Mouse (Mus musculus) intestine, embryonic 14.5 days (tissue): ENCODE measurements around the gene Akain1. TPM values are rescaled to one million over a fixed set of nuclear protein-coding genes. Genes with fewer than 3 reads are reported as not detected.

Source experiments
- ATAC-seq: fragments of 200-750 bp; cut with Nextera tagmentation; replicated peaks from 2 replicates; pipeline ENCODE4 v1.8.0; 2017; ENCODE audit warnings: low read depth, moderate number of reproducible peaks, moderate TSS enrichment, moderate library complexity; ENCODE audit not compliant: low FRiP score, low TSS enrichment
- DNase-seq: peaks from one replicate; pipeline ENCODE4 v3.0.0-alpha.2; 2018; ENCODE audit warnings: low spot score
- H3K27ac ChIP-seq: fragments of 300-500 bp; sonication (generic); 2 replicates; pipeline ENCODE4 v1.5.1; 2014; ENCODE audit warnings: low read depth, mild to moderate bottlenecking, control low read depth
- H3K27me3 ChIP-seq: fragments of 300-500 bp; sonication (generic); replicated peaks from 2 replicates; pipeline ENCODE4 v1.6.1; 2014; ENCODE audit warnings: low read length, control low read depth; ENCODE audit not compliant: control insufficient read depth, insufficient read depth
- H3K36me3 ChIP-seq: fragments of 300-500 bp; sonication (generic); 2 replicates; pipeline ENCODE4 v1.6.1; 2014; ENCODE audit warnings: low read length, control low read depth; ENCODE audit not compliant: control insufficient read depth, insufficient read depth
- H3K4me1 ChIP-seq: fragments of 300-500 bp; sonication (generic); replicated peaks from 2 replicates; pipeline ENCODE4 v1.6.1; 2014; ENCODE audit warnings: low read length, control low read depth, mixed read lengths; ENCODE audit not compliant: control insufficient read depth, insufficient read depth
- H3K4me2 ChIP-seq: fragments of 300-500 bp; sonication (generic); 2 replicates; pipeline ENCODE4 v1.6.1; 2014; ENCODE audit warnings: low read length
- H3K4me3 ChIP-seq: fragments of 300-500 bp; sonication (generic); 2 replicates; pipeline ENCODE4 v1.5.1; 2014; ENCODE audit warnings: low read depth, low read length, control low read depth, mixed read lengths
- H3K9ac ChIP-seq: fragments of 300-500 bp; sonication (generic); 2 replicates; pipeline ENCODE4 v1.6.1; 2014; ENCODE audit warnings: mild to moderate bottlenecking, low read length
- H3K9me3 ChIP-seq: fragments of 300-500 bp; sonication (generic); 2 replicates; pipeline ENCODE4 v1.6.1; 2016; ENCODE audit warnings: low read length, control low read depth; ENCODE audit not compliant: control insufficient read depth
- WGBS: fragments of 180-500 bp; shearing (Covaris S2); extraction: QIAGEN DNeasy Blood & Tissue Kit; methylation state at CpG from one replicate; pipeline ENCODE4 v1.1.7; 2014; 5-methylcytosine and 5-hydroxymethylcytosine counted together
- polyA plus RNA-seq: library from polyadenylated mRNA; unstranded; fragments of >200 nt; fragmentation: Nextera tagmentation; extraction: Ambion mirVana; gene quantifications from 2 replicates; pipeline ENCODE4 v1.2.1, GENCODE M21; 2014

The Akain1 gene
- polyA plus RNA-seq, 1 experiment from 2014 or later = not detected

DNA sequence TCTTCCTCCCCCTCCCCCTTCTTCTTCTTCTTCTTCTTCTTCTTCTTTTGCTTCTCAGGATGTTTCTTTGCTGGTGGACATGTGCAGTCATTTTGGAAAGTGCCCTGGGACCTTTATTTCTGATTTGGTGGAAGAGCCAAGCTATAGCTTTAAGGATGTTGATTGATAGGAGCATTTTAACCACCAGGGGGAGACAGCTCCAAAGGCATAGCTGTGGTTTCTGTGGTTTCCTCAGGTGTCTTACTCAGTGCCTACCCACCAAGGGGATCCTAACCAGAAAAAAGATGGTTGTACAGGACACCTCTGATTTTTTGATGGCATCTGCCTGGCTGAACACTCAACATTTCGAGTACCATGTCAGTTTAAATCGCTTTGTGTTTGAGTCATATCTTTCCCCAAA lies 56.4 kb downstream of the Akain1 start:
- Histone ChIP-seq H3K4me1 (no peaks in the 10 kb centered on the region), H3K4me3 (no peak overlapping the region), H3K27ac (no peak overlapping the region), H3K9me3 (no peaks in the 10 kb centered on the region), H3K36me3 (no peaks in the 10 kb centered on the region), H3K4me2 (no peak overlapping the region), H3K27me3 (no peaks in the 10 kb centered on the region), H3K9ac (no peak overlapping the region)
- no peak for DNase-seq
- ATAC-seq = no peak
- WGBS = 45% methylated on average over 2 of the region's 2 CpGs

DNA sequence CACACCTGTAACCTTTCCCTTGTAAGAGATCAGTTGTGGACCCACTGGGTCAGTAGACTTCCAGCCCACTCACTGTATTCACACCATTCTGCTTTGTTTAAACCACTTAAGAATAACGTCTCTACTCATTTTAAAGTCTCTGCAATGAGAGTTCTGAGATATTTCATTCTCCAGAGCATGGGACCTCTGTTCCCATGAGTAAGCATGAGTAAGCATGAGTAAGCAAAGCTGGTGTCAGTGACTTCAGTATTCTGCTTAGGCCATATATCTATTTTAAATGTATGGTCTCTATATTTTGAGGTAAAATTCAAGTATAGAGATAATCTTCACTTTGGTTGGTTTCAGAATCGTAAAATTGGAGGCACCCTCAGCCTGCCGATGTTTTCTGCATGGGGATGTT lies 57.0 kb downstream of the Akain1 start:
- no peaks in the 10 kb centered on the region for H3K36me3 ChIP-seq
- no peak for ATAC-seq
- 83% methylated on average over 3 of the region's 3 CpGs for WGBS
- H3K9me3 ChIP-seq = no peaks in the 10 kb centered on the region
- H3K4me1 ChIP-seq = no peaks in the 10 kb centered on the region
- DNase-seq = no peak
- no peak overlapping the region for H3K27ac ChIP-seq
- H3K27me3 ChIP-seq = no peaks in the 10 kb centered on the region
- H3K4me2 ChIP-seq = no peak overlapping the region
- H3K4me3 ChIP-seq = no peak overlapping the region
- no peak overlapping the region for H3K9ac ChIP-seq

DNA sequence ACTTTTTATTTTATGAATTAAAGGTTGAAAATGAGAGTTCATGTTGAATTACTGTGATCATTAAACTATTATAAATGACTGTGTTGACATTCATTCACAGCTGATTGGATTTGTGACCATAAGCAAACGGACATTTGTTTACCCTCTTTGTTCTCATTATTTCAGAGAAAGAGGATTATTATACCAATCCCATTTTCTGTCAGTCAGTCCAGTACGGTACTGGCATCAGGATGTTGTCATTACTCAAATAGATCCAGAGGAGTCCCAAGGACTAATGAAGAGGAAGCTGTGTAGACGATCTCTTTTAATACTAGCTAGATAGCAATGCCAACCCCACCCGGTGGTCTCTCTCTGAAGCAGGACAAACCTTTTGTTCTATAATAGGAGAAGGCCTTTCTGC lies 58.2 kb downstream of the Akain1 start:
- Histone ChIP-seq H3K27ac (no peak overlapping the region), H3K4me3 (no peak overlapping the region), H3K9me3 (no peaks in the 10 kb centered on the region), H3K9ac (no peak overlapping the region), H3K27me3 (no peaks in the 10 kb centered on the region), H3K4me1 (no peaks in the 10 kb centered on the region), H3K36me3 (no peaks in the 10 kb centered on the region), H3K4me2 (no peak overlapping the region)
- WGBS = 58% methylated on average over 4 of the region's 4 CpGs
- DNase-seq (no peak), ATAC-seq (no peak)

DNA sequence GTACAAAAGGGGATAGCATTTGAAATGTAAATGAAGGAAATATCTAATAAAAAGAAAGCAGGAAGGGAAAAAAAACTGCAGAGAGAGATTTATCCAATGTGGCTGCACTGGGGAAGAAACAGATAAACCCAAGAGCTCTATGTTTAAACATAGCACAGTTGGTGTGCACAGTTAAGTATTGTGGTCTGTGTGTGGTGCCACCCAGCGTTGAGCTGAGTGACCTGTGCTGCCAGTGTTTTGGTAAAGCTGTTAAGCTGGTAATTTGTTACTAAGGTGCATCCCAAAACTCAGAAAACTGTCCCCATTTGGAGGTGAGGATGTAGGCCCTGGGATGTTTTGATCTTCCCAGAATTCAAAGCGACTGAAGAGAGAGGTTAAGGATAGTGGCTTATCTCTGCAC lies 59.8 kb downstream of the Akain1 start:
- 44% methylated on average over 2 of the region's 2 CpGs for WGBS
- no peak for DNase-seq

DNA sequence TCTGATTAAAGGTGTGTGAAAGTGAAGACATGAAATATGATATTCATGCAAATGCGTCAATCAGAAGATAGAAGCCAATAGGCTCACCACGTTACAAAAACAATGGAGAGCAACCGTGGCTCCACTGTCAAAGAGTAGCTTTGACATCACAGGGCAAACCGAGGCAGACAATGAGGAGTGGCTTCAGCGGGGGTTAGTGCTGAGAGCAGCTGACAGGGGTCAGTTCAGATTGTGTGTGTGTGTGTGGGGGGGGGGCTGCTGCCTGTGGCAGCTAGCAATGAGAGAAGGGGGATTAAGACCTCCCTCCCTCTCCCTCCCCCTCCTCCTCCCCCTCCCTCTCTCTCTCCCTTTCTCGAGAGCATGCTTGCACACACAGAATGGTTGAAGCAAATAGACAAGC lies 60.3 kb downstream of the Akain1 start:
- Histone ChIP-seq H3K4me3 (no peak overlapping the region), H3K9ac (no peak overlapping the region), H3K4me2 (no peak overlapping the region), H3K27me3 (no peaks in the 10 kb centered on the region), H3K27ac (no peak overlapping the region), H3K4me1 (no peaks in the 10 kb centered on the region), H3K9me3 (no peaks in the 10 kb centered on the region), H3K36me3 (no peaks in the 10 kb centered on the region)
- 56% methylated on average over 5 of the region's 6 CpGs for WGBS
- ATAC-seq (no peak), DNase-seq (no peak)

More for the DNA sequence above, 59.8 kb downstream of the Akain1 start:
- no peaks in the 10 kb centered on the region for H3K4me1 ChIP-seq
- no peaks in the 10 kb centered on the region for H3K27me3 ChIP-seq
- H3K4me2 ChIP-seq = no peak overlapping the region
- no peak overlapping the region for H3K9ac ChIP-seq
- no peak for ATAC-seq
- H3K4me3 ChIP-seq = no peak overlapping the region
- H3K9me3 ChIP-seq = no peaks in the 10 kb centered on the region
- H3K36me3 ChIP-seq = no peaks in the 10 kb centered on the region
- no peak overlapping the region for H3K27ac ChIP-seq

DNA sequence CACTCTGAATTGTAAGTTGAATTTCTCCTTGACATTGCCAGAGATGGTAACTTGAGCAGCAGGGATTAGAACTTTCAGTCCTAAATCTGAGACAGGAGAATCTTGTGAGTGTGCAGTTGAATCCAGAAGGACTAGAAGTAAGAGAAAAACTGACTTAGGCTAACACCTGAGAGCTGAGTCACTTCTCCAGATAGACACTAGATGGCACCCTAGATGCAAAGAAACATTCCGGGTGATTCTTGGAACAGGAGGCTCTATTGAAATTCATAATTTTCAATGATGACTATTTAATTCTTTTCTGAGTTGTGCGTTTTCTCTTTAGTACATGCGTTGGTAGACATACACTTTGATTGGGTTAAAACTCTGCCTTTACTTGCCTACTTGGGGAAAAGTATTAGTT lies 66.9 kb downstream of the Akain1 start:
- no peaks in the 10 kb centered on the region for H3K4me1 ChIP-seq
- H3K9ac ChIP-seq = no peak overlapping the region
- WGBS = 38% methylated on average over 3 of the region's 3 CpGs
- H3K4me3 ChIP-seq = no peak overlapping the region
- no peaks in the 10 kb centered on the region for H3K9me3 ChIP-seq
- no peaks in the 10 kb centered on the region for H3K36me3 ChIP-seq
- H3K4me2 ChIP-seq = no peak overlapping the region
- no peak overlapping the region for H3K27ac ChIP-seq
- DNase-seq (no peak), ATAC-seq (no peak)
- H3K27me3 ChIP-seq = no peaks in the 10 kb centered on the region

DNA sequence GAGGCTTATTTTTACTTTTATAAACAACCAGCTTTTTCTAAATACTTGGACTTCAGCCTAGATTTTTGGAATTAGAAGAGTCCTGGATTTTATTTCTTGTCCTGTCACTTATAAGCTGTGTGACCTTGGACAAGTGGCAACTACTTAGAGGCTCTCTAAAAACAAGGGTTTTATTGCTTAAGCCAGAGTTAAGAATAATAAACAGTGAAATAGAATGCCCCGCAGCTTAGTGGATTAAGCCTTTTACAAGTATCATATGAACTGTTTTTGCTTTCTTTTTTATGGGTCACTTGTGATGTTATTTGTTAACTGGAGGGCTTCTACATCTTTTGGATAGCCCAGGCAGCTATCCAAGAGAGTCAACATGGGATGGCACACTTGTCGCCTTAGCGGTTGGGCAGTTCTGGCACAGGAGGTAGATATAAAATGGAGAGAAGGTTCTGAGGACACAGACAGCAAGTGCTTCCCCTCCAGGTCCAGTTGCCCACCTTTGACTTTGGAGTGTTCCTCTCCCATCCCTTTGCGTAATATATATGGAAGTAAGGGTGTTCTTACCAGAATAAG lies 77.3 kb downstream of the Akain1 start:
- Histone ChIP-seq H3K27ac (no peak overlapping the region), H3K4me2 (no peak overlapping the region), H3K27me3 (no peaks in the 10 kb centered on the region), H3K36me3 (no peaks in the 10 kb centered on the region), H3K4me3 (no peak overlapping the region), H3K4me1 (no peaks in the 10 kb centered on the region), H3K9ac (no peak overlapping the region), H3K9me3 (no peaks in the 10 kb centered on the region)
- DNase-seq = no peak
- WGBS = 71% methylated on average over 4 of the region's 4 CpGs
- ATAC-seq = no peak

DNA sequence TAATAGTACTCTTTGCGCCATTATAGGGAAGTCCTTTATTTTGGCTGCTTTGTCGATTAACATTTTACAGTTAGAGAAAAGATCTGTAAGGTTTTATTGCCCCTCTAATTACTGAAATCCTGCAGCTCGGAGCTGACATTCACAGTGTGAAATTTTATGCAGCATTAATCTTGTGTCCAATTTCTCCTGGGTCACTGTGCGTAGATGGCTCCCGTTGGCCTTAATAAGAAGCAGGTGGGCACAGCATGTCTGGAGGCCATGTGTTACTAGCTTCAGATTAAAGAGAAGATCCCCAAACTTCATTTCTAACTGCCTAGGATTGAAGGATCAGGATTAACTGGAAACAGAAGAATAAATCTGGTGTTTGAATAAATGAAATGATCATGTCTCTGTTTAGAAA lies 92.3 kb downstream of the Akain1 start:
- ATAC-seq (no peak), DNase-seq (no peak)
- H3K4me1 ChIP-seq = no peaks in the 10 kb centered on the region
- 79% methylated on average over 5 of the region's 5 CpGs for WGBS
- no peak overlapping the region for H3K4me2 ChIP-seq
- no peaks in the 10 kb centered on the region for H3K9me3 ChIP-seq
- no peak overlapping the region for H3K9ac ChIP-seq
- H3K27ac ChIP-seq = no peak overlapping the region
- no peak overlapping the region for H3K4me3 ChIP-seq
- no peaks in the 10 kb centered on the region for H3K27me3 ChIP-seq
- H3K36me3 ChIP-seq = no peaks in the 10 kb centered on the region
